Mouse (Mus musculus) liver, embryonic 13.5 days (tissue): ENCODE measurements around the gene Ccdc127. TPM values are rescaled to one million over a fixed set of nuclear protein-coding genes. Genes with fewer than 3 reads are reported as not detected.

ENCODE experiments used
- ATAC-seq: fragments of 200-750 bp; cut with Nextera tagmentation; 2 replicates; pipeline ENCODE4 v1.8.0; 2017; ENCODE audit warnings: low read depth, mild to moderate bottlenecking, moderate number of reproducible peaks, moderate library complexity
- DNase-seq: peaks from one replicate; pipeline ENCODE4 v3.0.0; 2022
- H3K27ac ChIP-seq: fragments of 300-500 bp; sonication (generic); 2 replicates; pipeline ENCODE4 v1.5.1; 2015; ENCODE audit warnings: moderate library complexity, mild to moderate bottlenecking, inconsistent platforms
- H3K27me3 ChIP-seq: fragments of 300-500 bp; sonication (generic); 2 replicates; pipeline ENCODE4 v1.6.1; 2015; ENCODE audit warnings: mild to moderate bottlenecking, inconsistent platforms
- H3K36me3 ChIP-seq: fragments of 300-500 bp; sonication (generic); 2 replicates; pipeline ENCODE4 v1.6.1; 2015; ENCODE audit warnings: mild to moderate bottlenecking, inconsistent platforms
- H3K4me1 ChIP-seq: fragments of 300-500 bp; sonication (generic); replicated peaks from 2 replicates; pipeline ENCODE4 v1.6.1; 2015; ENCODE audit warnings: inconsistent platforms
- H3K4me2 ChIP-seq: fragments of 300-500 bp; sonication (generic); 2 replicates; pipeline ENCODE4 v1.6.1; 2015; ENCODE audit warnings: inconsistent platforms, mild to moderate bottlenecking, moderate library complexity
- H3K4me3 ChIP-seq: fragments of 300-500 bp; sonication (generic); replicated peaks from 2 replicates; pipeline ENCODE4 v1.5.1; 2015; ENCODE audit warnings: mild to moderate bottlenecking, inconsistent platforms
- H3K9ac ChIP-seq: fragments of 300-500 bp; sonication (generic); 2 replicates; pipeline ENCODE4 v1.6.1; 2015; ENCODE audit warnings: mild to moderate bottlenecking, inconsistent platforms
- H3K9me3 ChIP-seq: fragments of 300-500 bp; sonication (generic); replicated peaks from 2 replicates; pipeline ENCODE4 v1.6.1; 2016; ENCODE audit warnings: inconsistent platforms
- WGBS: fragments of 180-500 bp; shearing (Covaris S2); methylation state at CpG from one replicate; pipeline ENCODE4 v1.1.7; 2015; ENCODE audit not compliant: insufficient replicate concordance; 5-methylcytosine and 5-hydroxymethylcytosine counted together
- polyA plus RNA-seq: library from polyadenylated mRNA; unstranded; fragments of >200 nt; fragmentation: Nextera tagmentation; extraction: Ambion mirVana; gene quantifications from 2 replicates; pipeline ENCODE4 v1.2.1, GENCODE M21; 2015

Ccdc127 gene
- polyA plus RNA-seq, result 22.3 and 31.7 TPM in 2 replicates

DNA sequence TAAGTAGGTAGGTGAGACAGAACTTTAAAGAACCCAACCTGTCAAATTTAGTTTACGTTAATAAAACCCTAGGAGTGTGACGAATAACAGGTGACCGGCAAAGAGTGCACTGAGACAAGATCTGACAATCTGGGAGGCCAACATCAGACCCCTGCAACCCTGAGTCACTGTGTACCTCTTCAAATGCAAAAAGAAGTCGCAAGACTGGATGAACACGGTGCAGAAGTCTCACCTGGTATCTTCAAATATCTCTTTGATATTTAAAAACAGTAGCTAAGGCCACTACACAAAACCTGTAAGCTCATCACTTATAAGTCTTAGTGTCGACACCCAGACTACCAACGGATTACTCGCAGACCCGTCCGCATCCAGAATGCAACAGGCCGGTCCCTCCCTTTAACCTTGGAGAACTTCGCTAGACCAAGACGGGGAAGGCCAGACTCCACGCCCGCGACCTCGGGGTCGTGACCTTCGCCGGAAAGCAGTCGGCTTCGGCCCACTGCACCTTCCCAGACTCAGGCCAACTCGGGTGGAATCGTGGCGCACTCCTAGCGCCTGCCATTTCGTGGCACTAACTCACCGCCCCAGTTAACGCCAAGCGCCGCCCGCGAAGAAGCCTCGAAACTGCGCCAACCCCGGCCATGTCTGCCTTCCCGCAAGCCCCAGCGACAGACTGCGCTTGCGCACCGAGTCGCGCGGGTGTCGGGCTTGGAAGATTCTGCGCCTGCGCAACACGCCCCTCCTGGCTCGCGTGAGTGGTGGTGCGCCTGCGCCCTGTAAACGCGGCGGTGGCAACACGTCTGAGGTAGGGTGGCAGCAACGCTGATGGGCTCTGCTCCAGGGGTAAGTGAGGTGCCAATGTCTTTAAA lies at the start of gene Ccdc127, which contains the start of gene Sdha:
Gene Ccdc127 (plus strand): TSS at position 744 of the 869 bp plus-strand sequence.
Gene Sdha (minus strand): TSS at position 715 of the 869 bp plus-strand sequence.
- ATAC-seq, result peak; percentile 98
- no peaks in the 10 kb centered on the region for H3K9me3 ChIP-seq
- H3K27me3 ChIP-seq, result no peaks in the 10 kb centered on the region
- peaks cover 20% of the 10 kb centered on the region for H3K36me3 ChIP-seq
- H3K4me3 ChIP-seq, result peak within 1 kb of the TSS; percentile 74
- peaks cover 28% of the 10 kb centered on the region for H3K4me1 ChIP-seq
- WGBS, result 1% methylated on average over 57 of the region's 57 CpGs
- peak within 1 kb of the TSS; percentile 73 for H3K4me2 ChIP-seq
- peak within 1 kb of the TSS; percentile 89 for H3K27ac ChIP-seq
- H3K9ac ChIP-seq, result peak within 1 kb of the TSS; percentile 88
- DNase-seq, result peak; percentile 98

DNA sequence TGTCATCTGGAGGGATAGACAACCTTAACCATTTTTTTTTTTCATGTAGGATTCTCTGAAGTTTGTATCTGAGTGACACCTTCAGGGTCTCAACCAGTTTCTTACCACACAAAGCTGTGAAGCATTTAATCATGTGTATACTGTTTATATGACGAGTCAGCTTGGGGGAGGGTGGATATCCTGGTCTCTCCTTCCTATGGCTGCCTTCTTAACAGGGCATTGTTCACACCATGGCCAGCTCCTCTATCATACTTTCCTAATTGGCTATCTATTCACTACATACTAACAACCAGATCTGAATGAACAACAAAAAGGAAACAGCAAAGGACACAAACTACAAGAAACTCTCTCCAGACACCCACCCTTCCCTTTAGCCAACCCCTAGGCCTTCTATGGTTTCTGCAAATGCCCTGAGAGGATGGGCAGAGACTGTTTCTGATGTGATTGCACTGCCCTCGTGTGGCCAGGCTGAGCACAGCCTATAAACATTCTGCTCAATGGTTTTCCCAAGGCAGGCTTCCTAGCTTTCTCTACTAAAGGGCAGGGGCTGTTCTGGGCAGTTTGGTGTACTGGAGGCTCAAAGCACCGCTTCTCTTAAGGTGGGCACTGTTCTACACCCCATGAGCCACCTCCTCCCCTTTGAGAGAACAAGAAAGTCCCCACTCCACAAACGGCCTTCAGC lies 49.0 kb upstream of the Ccdc127 start:
- H3K4me1 ChIP-seq, result no peaks in the 10 kb centered on the region
- no peak overlapping the region for H3K4me2 ChIP-seq
- DNase-seq (peak; percentile 29), ATAC-seq (peak; percentile 47)
- 27% methylated on average over 4 of the region's 4 CpGs for WGBS
- H3K9me3 ChIP-seq, result no peaks in the 10 kb centered on the region
- no peak overlapping the region for H3K4me3 ChIP-seq
- H3K27ac ChIP-seq, result no peak overlapping the region
- H3K27me3 ChIP-seq, result no peaks in the 10 kb centered on the region
- no peak overlapping the region for H3K9ac ChIP-seq
- peaks cover 32% of the 10 kb centered on the region for H3K36me3 ChIP-seq

DNA sequence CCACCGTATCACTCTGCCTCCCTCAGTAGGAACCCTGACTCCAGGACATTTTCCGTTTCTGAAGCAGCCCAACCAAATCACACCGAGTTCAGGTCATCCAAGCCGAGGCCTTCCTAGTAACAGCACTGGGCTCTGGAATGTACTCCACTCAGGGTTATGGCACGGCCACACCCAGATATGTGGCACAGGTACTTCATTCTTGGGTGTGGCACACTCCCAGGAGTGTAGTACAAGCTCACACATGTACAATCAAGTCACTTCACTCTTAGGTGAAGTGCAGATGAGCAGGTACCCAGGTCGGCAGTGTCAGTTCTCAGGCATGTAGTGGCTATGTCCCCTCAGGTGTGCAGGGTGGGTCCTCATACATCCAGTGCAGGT lies 48.5 kb upstream of the Ccdc127 start:
- WGBS, result 67% methylated on average over 6 of the region's 6 CpGs
- H3K27me3 ChIP-seq, result no peaks in the 10 kb centered on the region
- H3K4me3 ChIP-seq, result no peak overlapping the region
- H3K36me3 ChIP-seq, result peaks cover 37% of the 10 kb centered on the region
- no peak overlapping the region for H3K27ac ChIP-seq
- H3K4me1 ChIP-seq, result no peaks in the 10 kb centered on the region
- H3K4me2 ChIP-seq, result no peak overlapping the region
- ATAC-seq (peak; percentile 45), DNase-seq (no peak)
- no peaks in the 10 kb centered on the region for H3K9me3 ChIP-seq
- H3K9ac ChIP-seq, result no peak overlapping the region

GRCm38 (mm10) chr13:74302050-74303037 lies 47.8 kb upstream of the Ccdc127 start:
- no peak overlapping the region for H3K27ac ChIP-seq
- H3K36me3 ChIP-seq, result peaks cover 44% of the 10 kb centered on the region
- H3K4me1 ChIP-seq, result no peaks in the 10 kb centered on the region
- no peak overlapping the region for H3K4me3 ChIP-seq
- H3K27me3 ChIP-seq, result no peaks in the 10 kb centered on the region
- no peaks in the 10 kb centered on the region for H3K9me3 ChIP-seq
- H3K4me2 ChIP-seq, result no peak overlapping the region
- DNase-seq (no peak), ATAC-seq (no peak)
- no peak overlapping the region for H3K9ac ChIP-seq
- 75% methylated on average over 10 of the region's 10 CpGs for WGBS

DNA sequence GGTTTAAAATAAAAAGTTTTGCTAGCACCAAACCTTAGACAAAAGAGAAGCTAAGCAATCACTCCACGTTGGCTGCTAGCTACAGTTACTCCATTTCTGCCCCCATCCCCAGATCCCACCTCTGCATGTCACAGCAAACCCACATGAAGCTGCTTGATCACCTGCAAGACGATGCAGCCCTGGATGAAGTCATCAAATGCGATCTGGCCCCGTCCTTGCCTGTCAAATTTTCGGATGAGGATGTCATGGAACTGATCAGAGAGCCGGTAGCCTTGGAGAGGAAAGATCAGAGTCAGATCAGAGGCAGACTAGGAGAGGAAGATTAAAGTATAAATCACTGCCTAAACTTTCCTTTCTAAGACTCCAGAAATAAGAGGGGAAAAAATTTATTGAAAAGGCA lies 44.7 kb upstream of the Ccdc127 start:
- Histone ChIP-seq H3K4me2 (no peak overlapping the region), H3K9me3 (no peaks in the 10 kb centered on the region), H3K4me1 (no peaks in the 10 kb centered on the region), H3K4me3 (no peak overlapping the region), H3K27ac (no peak overlapping the region), H3K36me3 (peaks cover 68% of the 10 kb centered on the region), H3K9ac (no peak overlapping the region), H3K27me3 (no peaks in the 10 kb centered on the region)
- 78% methylated on average over 6 of the region's 6 CpGs for WGBS
- ATAC-seq (no peak), DNase-seq (no peak)

- Histone ChIP-seq H3K27me3 (no peaks in the 10 kb centered on the region), H3K36me3 (peaks cover 72% of the 10 kb centered on the region), H3K9ac (no peak overlapping the region), H3K4me2 (no peak overlapping the region), H3K27ac (no peak overlapping the region), H3K9me3 (no peaks in the 10 kb centered on the region), H3K4me1 (no peaks in the 10 kb centered on the region), H3K4me3 (no peak overlapping the region)
- WGBS, result 90% methylated on average over 1 of the region's 1 CpGs
- ATAC-seq (no peak), DNase-seq (no peak)
These were observed 44.3 kb upstream of the Ccdc127 start for GRCm38 (mm10) chr13:74305780-74306179.

- DNase-seq, result no peak
- Histone ChIP-seq H3K9me3 (no peaks in the 10 kb centered on the region), H3K4me1 (peaks cover 37% of the 10 kb centered on the region), H3K27me3 (no peaks in the 10 kb centered on the region), H3K4me3 (no peak overlapping the region), H3K4me2 (no peak overlapping the region), H3K9ac (no peak overlapping the region), H3K27ac (no peak overlapping the region), H3K36me3 (peaks cover 32% of the 10 kb centered on the region)
- no peak for ATAC-seq
- WGBS, result 89% methylated on average over 3 of the region's 3 CpGs
These were observed 35.5 kb upstream of the Ccdc127 start for GRCm38 (mm10) chr13:74314616-74315015.

DNA sequence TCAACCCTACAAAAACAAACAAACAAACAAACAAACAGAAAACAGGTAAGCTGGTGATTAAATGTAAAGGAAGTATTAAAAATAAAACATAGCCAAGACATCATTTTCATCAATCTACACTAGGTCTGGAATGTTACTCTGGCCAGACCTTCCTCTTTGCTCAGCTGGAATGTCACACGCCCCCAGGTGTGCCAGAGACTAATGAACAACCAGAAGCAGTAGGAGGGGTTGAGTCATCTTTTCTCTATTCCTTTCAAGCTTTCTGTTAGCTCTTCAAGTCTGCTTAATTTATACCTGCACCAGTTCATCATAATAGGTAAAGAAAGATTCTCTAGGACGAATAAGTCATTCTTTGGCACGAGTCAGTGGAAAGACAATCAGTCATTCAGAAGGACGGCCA lies 33.7 kb upstream of the Ccdc127 start:
- Histone ChIP-seq H3K4me3 (peak overlapping the region; percentile 95), H3K4me1 (peaks cover 37% of the 10 kb centered on the region), H3K9ac (peak overlapping the region; percentile 91), H3K36me3 (peaks cover 27% of the 10 kb centered on the region), H3K4me2 (peak overlapping the region; percentile 83), H3K27ac (peak overlapping the region; percentile 78), H3K9me3 (no peaks in the 10 kb centered on the region), H3K27me3 (no peaks in the 10 kb centered on the region)
- no peak for ATAC-seq
- no peak for DNase-seq
- 14% methylated on average over 4 of the region's 4 CpGs for WGBS

DNA sequence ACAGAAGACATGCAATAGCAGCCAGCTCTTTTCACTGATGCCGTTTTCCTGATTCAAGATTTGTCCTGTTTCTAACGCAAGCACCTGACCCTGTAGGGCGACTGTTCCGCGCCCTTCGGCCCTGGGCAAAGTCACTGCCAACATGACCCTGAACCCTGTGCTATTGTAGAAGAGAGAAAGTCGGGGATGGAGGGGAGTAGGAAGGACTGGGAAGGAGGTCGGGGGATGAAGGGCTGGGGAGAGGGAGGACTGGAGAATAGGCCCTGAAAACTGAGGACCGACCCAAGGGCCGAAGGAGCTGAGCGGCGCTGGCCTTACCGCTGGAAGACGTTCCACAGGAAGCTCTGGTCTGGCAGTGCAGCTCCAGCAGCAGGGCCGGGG lies 33.3 kb upstream of the Ccdc127 start:
- Histone ChIP-seq H3K27ac (peak overlapping the region; percentile 78), H3K4me1 (peaks cover 37% of the 10 kb centered on the region), H3K9me3 (no peaks in the 10 kb centered on the region), H3K9ac (peak overlapping the region; percentile 91), H3K4me2 (peak overlapping the region; percentile 83), H3K27me3 (no peaks in the 10 kb centered on the region), H3K4me3 (peak overlapping the region; percentile 95), H3K36me3 (peaks cover 27% of the 10 kb centered on the region)
- peak; percentile 29 for ATAC-seq
- no peak for DNase-seq
- 1% methylated on average over 15 of the region's 15 CpGs for WGBS

GRCm38 (mm10) chr13:74317170-74317849 lies 32.8 kb upstream of the Ccdc127 start, which contains the start of gene Pdcd6:
Gene Pdcd6, minus strand, starts transcription at chr13:74317580.
- no peaks in the 10 kb centered on the region for H3K27me3 ChIP-seq
- H3K4me1 ChIP-seq, result peaks cover 37% of the 10 kb centered on the region
- peaks cover 29% of the 10 kb centered on the region for H3K36me3 ChIP-seq
- peak within 1 kb of the TSS; percentile 78 for H3K27ac ChIP-seq
- DNase-seq (peak; percentile 95), ATAC-seq (peak; percentile 100)
- H3K9me3 ChIP-seq, result no peaks in the 10 kb centered on the region
- H3K4me3 ChIP-seq, result peak within 1 kb of the TSS; percentile 95
- peak within 1 kb of the TSS; percentile 91 for H3K9ac ChIP-seq
- peak within 1 kb of the TSS; percentile 83 for H3K4me2 ChIP-seq
- under 1% methylated on average over 36 of the region's 36 CpGs for WGBS
